14 mouse cellular contexts compared by ENCODE assay signal in genomic region chr13:34408669-34409055, GRCm38 (mm10).
DNase-seq lines count a peak whose midpoint lies in the region; ATAC-seq lines count a peak whose summit lies in the region.
"Had no signal": no experiment of that assay in that cellular context is flagged by ENCODE, and none has a peak within 500 bp of the region (broad histone marks: within the 10 kb centered on the region; RNA-seq: fewer than 3 reads in every experiment).

No protein-coding gene starts in this region.

- 63% methylated on average over 2 of the region's 2 CpGs for WGBS in hindbrain, embryonic 10.5 days
- WGBS in hindbrain, embryonic 13.5 days = 54% methylated on average over 2 of the region's 2 CpGs
- 20% methylated on average over 2 of the region's 2 CpGs for WGBS in limb, embryonic 15.5 days

- peak; percentile 9 for DNase-seq in hindbrain, embryonic 10.5 days (ENCODE audit: low spot score)
- DNase-seq in Muller cell, postnatal 12 days (ENCODE audit: inconsistent ontology term) = peak; percentile 73
- peak; percentile 17 for DNase-seq in embryo, embryonic 9.5 days (ENCODE audit: extremely low spot score)
- DNase-seq in adrenal gland, postnatal 4 days (ENCODE audit: low spot score in 2 of 2) = no peak
- DNase-seq in adrenal gland, postnatal 36 days = no peak
- no peak for DNase-seq in kidney, adult 8-10 months
- DNase-seq: cerebellum, adult 8-10 months; retina, postnatal 1 day had no signal

- H3K27me3 ChIP-seq in hindbrain, embryonic 10.5 days (ENCODE audit: insufficient read depth, poor library complexity, severe bottlenecking) = no peaks in the 10 kb centered on the region
- no peaks in the 10 kb centered on the region for H3K27me3 ChIP-seq in hindbrain, embryonic 13.5 days
- H3K27me3 ChIP-seq in limb, embryonic 15.5 days = no peaks in the 10 kb centered on the region
- H3K27me3 ChIP-seq: heart, embryonic 15.5 days; hindbrain, embryonic 12.5 days; lung, embryonic 15.5 days; neural tube, embryonic 15.5 days had no signal

- no peak for ATAC-seq in hindbrain, embryonic 13.5 days (ENCODE audit: low FRiP score)
- ATAC-seq in limb, embryonic 15.5 days (ENCODE audit: insufficient number of reproducible peaks, low FRiP score, low TSS enrichment, low read depth) = peak; percentile 72; the same call in 1 of the 2 replicates

- H3K36me3 ChIP-seq in hindbrain, embryonic 10.5 days = no peaks in the 10 kb centered on the region
- no peaks in the 10 kb centered on the region for H3K36me3 ChIP-seq in hindbrain, embryonic 13.5 days
- H3K36me3 ChIP-seq in limb, embryonic 15.5 days = no peaks in the 10 kb centered on the region
- H3K36me3 ChIP-seq: heart, embryonic 15.5 days; hindbrain, embryonic 12.5 days; lung, embryonic 15.5 days; neural tube, embryonic 15.5 days had no signal

- H3K27ac ChIP-seq in hindbrain, embryonic 10.5 days = no peak overlapping the region
- no peak overlapping the region for H3K27ac ChIP-seq in hindbrain, embryonic 13.5 days
- 0 out of 2 replicates have a peak overlapping the region, but pooled peaks have one; percentile 17 for H3K27ac ChIP-seq in limb, embryonic 15.5 days
- H3K27ac ChIP-seq: heart, embryonic 15.5 days; hindbrain, embryonic 12.5 days; lung, embryonic 15.5 days; neural tube, embryonic 15.5 days had no signal

- H3K4me1 ChIP-seq in hindbrain, embryonic 10.5 days (replicated peaks) = peaks cover 7% of the 10 kb centered on the region; the same call in 1 of the 2 replicates
- no peaks in the 10 kb centered on the region for H3K4me1 ChIP-seq in hindbrain, embryonic 13.5 days (replicated peaks)
- peaks cover 9% of the 10 kb centered on the region for H3K4me1 ChIP-seq in limb, embryonic 15.5 days
- H3K4me1 ChIP-seq: hindbrain, embryonic 12.5 days had no signal

- no peaks in the 10 kb centered on the region for H3K9me3 ChIP-seq in hindbrain, embryonic 10.5 days
- H3K9me3 ChIP-seq in hindbrain, embryonic 13.5 days = no peaks in the 10 kb centered on the region
- H3K9me3 ChIP-seq in limb, embryonic 15.5 days = no peaks in the 10 kb centered on the region
- H3K9me3 ChIP-seq: heart, embryonic 15.5 days; hindbrain, embryonic 12.5 days; lung, embryonic 15.5 days; neural tube, embryonic 15.5 days had no signal

- H3K4me3 ChIP-seq in hindbrain, embryonic 10.5 days = no peak overlapping the region
- no peak overlapping the region for H3K4me3 ChIP-seq in hindbrain, embryonic 13.5 days
- H3K4me3 ChIP-seq in limb, embryonic 15.5 days = no peak overlapping the region
- H3K4me3 ChIP-seq: heart, embryonic 15.5 days; hindbrain, embryonic 12.5 days; lung, embryonic 15.5 days; neural tube, embryonic 15.5 days had no signal

- H3K9ac ChIP-seq in hindbrain, embryonic 13.5 days = no peak overlapping the region
- H3K9ac ChIP-seq in limb, embryonic 15.5 days = no peak overlapping the region
- H3K9ac ChIP-seq: heart, embryonic 15.5 days; hindbrain, embryonic 12.5 days; lung, embryonic 15.5 days; neural tube, embryonic 15.5 days had no signal

- no peak overlapping the region for H3K4me2 ChIP-seq in hindbrain, embryonic 13.5 days
- no peak overlapping the region for H3K4me2 ChIP-seq in limb, embryonic 15.5 days
- H3K4me2 ChIP-seq: heart, embryonic 15.5 days; hindbrain, embryonic 12.5 days; lung, embryonic 15.5 days; neural tube, embryonic 15.5 days had no signal

Comparison
In these comparisons a context has a peak if more than half of its experiments do, and no peak if none do; other contexts are left out.
1. DNase-seq: peak in hindbrain, embryonic 10.5 days (single experiment), Muller cell, postnatal 12 days (single experiment) and embryo, embryonic 9.5 days (single experiment); none in adrenal gland, postnatal 4 days (0 of 2), adrenal gland, postnatal 36 days (0 of 2) and kidney, adult 8-10 months (0 of 2).